Mouse (Mus musculus): ENCODE data around the gene Pde10a. TPM values are rescaled to one million over a fixed set of nuclear protein-coding genes. Genes with fewer than 3 reads are reported as not detected.

The Pde10a gene
- total RNA-seq, 2 experiments from 2014 or later = 55.2 to 64.0 TPM

GRCm38 (mm10) chr17:8728646-8729045 is 203.5 kb downstream of the Pde10a start:
- DNase-seq (ENCODE audit: extremely low spot score in 1 of 2, low spot score in 1 of 2) = no peak

DNA sequence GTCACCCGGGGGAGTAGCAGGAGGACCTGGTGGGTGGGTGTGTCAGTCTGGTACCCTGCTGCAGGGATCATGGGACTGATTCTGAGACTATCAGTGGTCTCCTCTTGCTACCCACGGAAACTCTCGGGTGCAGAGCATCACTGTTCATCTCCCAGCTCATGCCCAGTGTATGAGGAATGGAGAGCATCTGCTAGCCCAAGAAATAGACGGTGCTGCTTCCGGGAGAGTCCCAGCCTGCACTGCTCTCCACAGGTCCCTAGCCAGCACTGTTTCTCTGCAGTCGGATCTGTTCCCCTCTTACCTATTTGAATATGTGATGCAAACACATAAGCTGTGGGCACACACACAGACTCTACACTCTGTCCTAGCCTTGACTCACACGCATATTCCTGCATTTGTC is 204.6 kb downstream of the Pde10a start:
- DNase-seq (ENCODE audit: extremely low spot score in 1 of 2, low spot score in 1 of 2) = no peak

DNA sequence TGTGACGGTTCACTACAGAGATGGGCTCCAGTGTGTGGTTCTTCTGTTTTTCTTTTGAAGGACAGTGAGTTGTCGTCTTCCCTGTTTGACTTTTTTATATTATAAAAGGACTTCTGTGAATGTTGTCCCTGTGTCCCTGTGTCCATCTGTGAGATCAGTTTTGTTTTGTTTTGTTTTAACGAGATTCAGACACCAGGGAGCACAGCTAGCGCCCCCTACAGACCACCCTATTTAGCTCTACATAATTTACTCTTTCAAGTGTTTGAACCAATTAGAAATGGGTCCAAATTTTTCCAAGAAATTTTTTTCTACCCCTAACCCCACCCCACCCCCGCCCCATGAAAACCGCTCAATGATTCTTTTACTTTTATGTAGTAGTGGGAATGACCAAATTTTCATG is 205.9 kb downstream of the Pde10a start:
- no peak for DNase-seq (ENCODE audit: extremely low spot score in 1 of 2, low spot score in 1 of 2)

GRCm38 (mm10) chr17:8736259-8736658 is 211.1 kb downstream of the Pde10a start:
- DNase-seq (ENCODE audit: extremely low spot score in 1 of 2, low spot score in 1 of 2) = no peak

DNA sequence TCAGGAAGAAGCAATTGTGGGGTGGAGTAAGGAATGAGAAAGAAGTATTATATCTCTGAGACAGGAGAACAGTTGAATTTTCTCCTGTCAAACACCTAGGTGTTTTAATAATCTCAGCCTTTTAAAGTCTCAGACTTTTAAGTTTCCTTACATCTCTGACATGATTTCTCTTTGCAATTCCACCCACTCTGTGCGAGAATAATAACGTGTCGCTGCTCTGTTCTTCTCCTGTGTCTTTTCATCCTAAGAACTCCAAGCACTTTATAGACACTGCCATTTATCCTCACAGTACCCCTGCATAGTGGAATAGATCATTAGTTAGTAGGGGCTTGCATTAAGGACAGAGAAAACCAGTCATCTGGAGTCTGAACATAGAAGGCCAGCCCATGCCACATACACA is 217.6 kb downstream of the Pde10a start:
- DNase-seq (ENCODE audit: extremely low spot score in 1 of 2, low spot score in 1 of 2) = no peak

DNA sequence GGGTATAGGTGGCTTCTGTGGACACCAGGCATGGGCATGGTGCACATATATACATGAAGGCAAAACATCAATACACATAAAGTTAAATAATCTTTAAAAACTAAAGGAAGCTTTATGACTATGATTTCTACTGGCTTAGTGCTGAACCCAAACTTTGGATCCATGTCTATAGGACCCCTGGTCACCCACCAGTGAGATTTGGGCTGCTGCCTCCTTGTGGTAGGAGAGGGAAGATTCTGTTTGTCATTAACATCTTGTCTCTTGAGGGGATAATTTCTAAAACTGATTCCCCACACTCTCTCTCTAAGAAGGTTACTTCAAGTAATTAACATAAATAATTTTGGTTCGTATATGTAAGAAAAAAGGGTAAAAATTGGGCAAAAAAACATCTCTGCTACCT is 220.2 kb downstream of the Pde10a start:
- no peak for DNase-seq (ENCODE audit: extremely low spot score in 1 of 2, low spot score in 1 of 2)

DNA sequence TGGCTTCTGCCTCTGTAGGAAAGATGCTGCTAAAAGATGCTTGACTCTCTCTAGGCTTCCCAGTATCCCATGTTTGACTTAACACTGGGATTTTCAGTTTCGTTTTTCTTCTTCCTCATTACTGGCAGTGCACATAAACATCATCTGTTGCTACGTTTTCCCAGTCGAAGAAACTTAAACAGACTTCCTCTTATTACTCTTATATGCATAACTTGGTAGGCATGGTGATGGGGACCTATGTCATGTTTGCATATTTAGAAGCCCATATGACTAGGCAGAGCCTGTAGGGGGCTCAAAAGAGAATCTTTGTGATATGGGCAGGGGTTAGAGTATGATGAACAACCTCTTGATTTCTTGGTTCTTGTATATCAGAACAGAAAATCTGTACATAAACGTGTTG is 224.3 kb downstream of the Pde10a start:
- no peak for DNase-seq (ENCODE audit: extremely low spot score in 1 of 2, low spot score in 1 of 2)

DNA sequence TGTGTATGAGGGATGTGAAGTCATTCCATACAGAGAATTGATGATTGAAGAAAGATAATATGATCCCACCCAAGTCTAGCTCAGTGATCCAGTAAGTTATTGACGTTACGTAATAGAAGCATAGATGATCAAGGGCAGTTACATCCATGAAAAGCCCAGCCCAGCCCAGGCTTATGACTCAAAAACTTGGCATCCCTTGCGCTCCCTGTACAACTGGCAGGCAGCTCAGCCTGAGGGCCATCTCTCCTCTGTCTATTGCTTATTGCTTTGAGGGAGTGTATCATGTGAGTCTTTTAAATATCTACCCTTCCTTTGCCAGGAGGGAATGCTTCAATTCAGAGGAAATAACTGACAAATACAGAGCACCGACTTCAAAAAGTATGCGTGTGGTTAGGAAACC is 232.4 kb downstream of the Pde10a start:
- DNase-seq (ENCODE audit: extremely low spot score in 1 of 2, low spot score in 1 of 2) = no peak

- DNase-seq (ENCODE audit: extremely low spot score in 1 of 2, low spot score in 1 of 2) = peak in 1 of 2 experiments; percentile 13
Measured at GRCm38 (mm10) chr17:8763248-8763647, 238.1 kb downstream of the Pde10a start.

GRCm38 (mm10) chr17:8765987-8766576 is 240.9 kb downstream of the Pde10a start:
- DNase-seq (ENCODE audit: extremely low spot score in 1 of 2, low spot score in 1 of 2) = no peak

- no peak for DNase-seq (ENCODE audit: extremely low spot score in 1 of 2, low spot score in 1 of 2)
Measured at GRCm38 (mm10) chr17:8769155-8769554, 244.0 kb downstream of the Pde10a start.

GRCm38 (mm10) chr17:8773391-8773790 is 248.2 kb downstream of the Pde10a start:
- DNase-seq (ENCODE audit: extremely low spot score in 1 of 2, low spot score in 1 of 2) = no peak

DNA sequence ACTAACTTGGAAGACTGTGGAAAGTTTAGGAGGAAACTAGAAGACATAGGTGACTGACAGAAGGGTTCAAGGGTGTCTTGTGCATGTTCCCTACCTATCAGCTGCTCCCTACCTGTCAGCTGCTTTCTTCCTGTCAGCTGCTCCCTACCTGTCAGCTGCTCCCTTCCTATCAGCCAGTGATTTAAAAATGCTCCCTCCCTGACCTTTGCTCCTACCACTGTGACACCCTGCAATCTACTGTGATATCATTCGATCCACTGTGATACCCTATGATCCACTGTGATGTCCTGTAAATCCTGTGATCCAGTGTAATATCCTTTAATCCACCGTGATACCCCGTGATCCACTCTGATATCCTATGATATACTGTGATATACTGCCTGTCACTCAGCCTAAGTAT is 249.1 kb downstream of the Pde10a start:
- DNase-seq (ENCODE audit: extremely low spot score in 1 of 2, low spot score in 1 of 2) = no peak

DNA sequence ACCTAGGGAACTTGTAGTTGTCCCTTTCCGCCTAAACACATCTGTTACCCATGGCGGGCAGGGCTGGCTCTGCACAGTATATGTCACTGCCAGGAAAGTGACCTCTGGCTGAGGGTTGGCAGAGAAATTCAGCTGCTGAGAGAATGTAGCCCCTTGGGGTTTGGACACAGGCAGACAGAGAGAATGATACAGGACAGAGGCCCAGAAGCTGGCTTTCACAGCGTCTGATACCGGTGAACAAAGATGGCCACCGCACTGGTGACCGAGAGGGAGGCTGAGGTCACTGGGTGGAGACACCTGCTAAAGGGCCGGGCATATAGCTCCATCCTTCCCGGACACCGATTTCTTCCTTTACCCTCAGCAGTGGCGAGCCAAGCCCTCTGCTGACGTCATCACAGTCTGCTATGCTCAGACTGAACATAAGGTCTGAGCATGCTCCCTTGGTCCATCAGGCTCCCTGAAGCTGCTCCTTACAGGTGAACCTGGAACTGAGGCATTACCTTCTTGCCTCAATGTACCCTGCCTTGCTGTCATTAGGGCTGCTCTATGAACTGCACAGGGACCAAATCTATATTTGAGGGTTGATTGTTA is 250.5 kb downstream of the Pde10a start:
- DNase-seq (ENCODE audit: extremely low spot score in 1 of 2, low spot score in 1 of 2) = no peak

DNA sequence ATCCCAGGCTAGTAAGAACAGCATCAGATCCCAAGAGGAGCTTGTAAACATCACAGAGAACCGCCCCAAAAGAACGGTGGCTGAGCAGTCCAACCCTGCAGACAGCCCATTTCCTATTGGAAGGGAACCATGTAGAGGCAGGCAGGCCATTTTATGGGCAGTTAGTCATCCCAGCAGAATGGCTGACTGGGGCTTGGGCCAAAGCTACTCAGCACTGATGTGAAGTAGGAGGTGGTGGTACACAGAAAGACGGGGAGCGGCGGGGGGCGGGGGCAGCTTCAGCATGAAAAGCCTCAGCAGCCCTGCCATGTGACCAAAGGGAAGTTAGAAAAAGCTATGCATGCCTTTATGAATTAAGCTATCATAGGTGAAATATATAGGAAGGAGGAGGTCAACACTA is 252.5 kb downstream of the Pde10a start:
- DNase-seq (ENCODE audit: extremely low spot score in 1 of 2, low spot score in 1 of 2) = no peak

GRCm38 (mm10) chr17:8778839-8779238 is 253.7 kb downstream of the Pde10a start:
- DNase-seq (ENCODE audit: extremely low spot score in 1 of 2, low spot score in 1 of 2) = no peak

- DNase-seq (ENCODE audit: extremely low spot score in 1 of 2, low spot score in 1 of 2) = no peak
Measured at GRCm38 (mm10) chr17:8780484-8780883, 255.3 kb downstream of the Pde10a start.

GRCm38 (mm10) chr17:8781040-8781439 is 255.9 kb downstream of the Pde10a start:
- DNase-seq (ENCODE audit: extremely low spot score in 1 of 2, low spot score in 1 of 2) = no peak

- DNase-seq (ENCODE audit: extremely low spot score in 1 of 2, low spot score in 1 of 2) = no peak
Measured at GRCm38 (mm10) chr17:8781576-8781975, 256.4 kb downstream of the Pde10a start.

GRCm38 (mm10) chr17:8785908-8786307 is 260.7 kb downstream of the Pde10a start:
- no peak for DNase-seq (ENCODE audit: extremely low spot score in 1 of 2, low spot score in 1 of 2)

DNA sequence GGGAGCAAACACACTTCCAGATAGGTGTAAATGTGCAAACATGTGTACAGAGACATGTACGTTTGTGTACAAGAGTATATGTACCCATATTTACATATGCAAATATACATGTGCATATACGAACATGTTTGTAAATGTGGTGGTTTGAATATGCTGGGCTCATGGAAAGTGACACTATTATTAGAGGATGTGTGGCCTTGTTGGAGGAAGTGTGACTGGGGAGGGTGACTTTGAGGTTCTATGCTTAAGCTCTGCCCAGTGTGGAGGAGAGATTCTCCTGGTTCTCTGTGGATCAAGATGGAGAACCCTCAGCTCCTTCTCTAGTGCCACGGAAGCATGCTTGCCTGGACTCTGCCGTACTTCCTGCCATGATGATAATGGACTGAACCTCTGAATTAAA is 261.3 kb downstream of the Pde10a start:
- DNase-seq (ENCODE audit: extremely low spot score in 1 of 2, low spot score in 1 of 2) = no peak

GRCm38 (mm10) chr17:8787762-8788161 is 262.6 kb downstream of the Pde10a start:
- no peak for DNase-seq (ENCODE audit: extremely low spot score in 1 of 2, low spot score in 1 of 2)

- DNase-seq (ENCODE audit: extremely low spot score in 1 of 2, low spot score in 1 of 2) = no peak
Measured at GRCm38 (mm10) chr17:8791561-8791960, 266.4 kb downstream of the Pde10a start.
